Mouse (Mus musculus): ENCODE measurements around the gene Wee1. TPM values are rescaled to one million over a fixed set of nuclear protein-coding genes. Genes with fewer than 3 reads are reported as not detected.
A peak's percentile ranks its signal among the peaks of the same experiment; 100 is the strongest.
"Not testable (repeated sequence)": the region's sequence is repeated elsewhere in the genome, so short reads cannot be mapped to it uniquely, and the experiment has no call there.

The Wee1 gene
- polyA plus RNA-seq, 1 experiment from 2014 or later = 5.1 TPM

DNA sequence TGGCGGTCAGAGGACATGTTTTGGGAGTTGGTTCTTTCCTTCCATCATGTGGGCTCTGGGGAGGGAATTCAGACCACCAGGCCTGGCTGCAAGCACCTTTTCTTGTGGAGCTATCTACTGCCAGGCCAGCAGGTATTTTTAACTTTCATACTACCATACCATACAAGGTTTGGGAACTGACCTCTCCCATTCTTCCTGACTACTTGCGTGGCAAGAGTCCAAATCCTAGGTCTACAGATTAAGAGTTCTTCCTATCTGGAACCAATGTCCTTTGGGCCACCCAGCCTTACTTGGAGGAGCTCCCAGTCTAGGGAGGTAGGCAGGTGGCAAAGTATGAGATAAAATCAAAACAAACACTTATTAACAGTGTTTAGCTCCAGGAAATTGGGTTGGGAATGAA lies 3.4 kb upstream of the Wee1 start:
- no peaks in the 10 kb centered on the region for H3K9me3 ChIP-seq (ENCODE audit: control insufficient read depth, low read length)
- peaks cover 2% of the 10 kb centered on the region for H3K4me1 ChIP-seq (ENCODE audit: control insufficient read depth, insufficient read depth, low read depth, low read length)
- no peaks in the 10 kb centered on the region for H3K36me3 ChIP-seq (ENCODE audit: control insufficient read depth, insufficient read depth, low read length)
- 90% methylated on average over 2 of the region's 2 CpGs for WGBS
- H3K27ac ChIP-seq (ENCODE audit: low read depth, low read length) = no peak overlapping the region
- no peak for ATAC-seq
- no peak overlapping the region for H3K4me2 ChIP-seq (ENCODE audit: low read length)
- no peak overlapping the region for H3K4me3 ChIP-seq (ENCODE audit: low read length)
- no peaks in the 10 kb centered on the region for H3K27me3 ChIP-seq (replicated peaks; ENCODE audit: control insufficient read depth, insufficient read depth, low read length)
- no peak overlapping the region for H3K9ac ChIP-seq (ENCODE audit: low read depth, low read length)

GRCm38 (mm10) chr7:110120157-110120784 lies 1.6 kb upstream of the Wee1 start:
- no peak overlapping the region for H3K27ac ChIP-seq (ENCODE audit: low read depth, low read length)
- no peak overlapping the region for H3K9ac ChIP-seq (ENCODE audit: low read depth, low read length)
- no peaks in the 10 kb centered on the region for H3K9me3 ChIP-seq (ENCODE audit: control insufficient read depth, low read length)
- 86% methylated on average over 2 of the region's 2 CpGs for WGBS
- H3K4me3 ChIP-seq (ENCODE audit: low read length) = no peak overlapping the region
- H3K4me2 ChIP-seq (ENCODE audit: low read length) = no peak overlapping the region
- peaks cover 2% of the 10 kb centered on the region for H3K4me1 ChIP-seq (ENCODE audit: control insufficient read depth, insufficient read depth, low read depth, low read length)
- no peak for ATAC-seq
- no peaks in the 10 kb centered on the region for H3K27me3 ChIP-seq (replicated peaks; ENCODE audit: control insufficient read depth, insufficient read depth, low read length)
- H3K36me3 ChIP-seq (ENCODE audit: control insufficient read depth, insufficient read depth, low read length) = no peaks in the 10 kb centered on the region

DNA sequence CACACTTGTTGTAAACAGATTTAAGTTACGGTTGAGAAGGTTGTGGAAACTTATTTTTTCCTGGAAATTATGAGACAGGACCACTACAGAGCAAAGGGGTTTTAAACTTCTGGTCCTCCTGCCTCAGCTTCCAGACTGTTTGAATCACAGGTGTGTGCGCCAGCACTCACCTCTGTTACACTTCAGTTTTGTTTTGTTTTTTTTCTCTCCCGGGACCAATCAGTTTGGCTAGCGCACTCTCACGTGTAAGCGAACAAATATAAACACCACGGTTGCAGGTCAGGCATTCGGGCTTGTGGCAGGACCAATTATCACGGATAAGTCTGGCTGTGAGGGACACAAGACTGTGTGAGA lies 707 bp upstream of the Wee1 start:
- Histone ChIP-seq H3K9me3 (ENCODE audit: control insufficient read depth, low read length) (no peaks in the 10 kb centered on the region), H3K4me2 (ENCODE audit: low read length) (peak overlapping the region; percentile 88), H3K4me1 (ENCODE audit: control insufficient read depth, insufficient read depth, low read depth, low read length) (peaks cover 2% of the 10 kb centered on the region), H3K4me3 (ENCODE audit: low read length) (peak overlapping the region; percentile 85), H3K27ac (ENCODE audit: low read depth, low read length) (peak overlapping the region; percentile 61; the same call in 1 of the 2 replicates), H3K9ac (ENCODE audit: low read depth, low read length) (peak overlapping the region; percentile 70), H3K36me3 (ENCODE audit: control insufficient read depth, insufficient read depth, low read length) (no peaks in the 10 kb centered on the region), H3K27me3 (replicated peaks; ENCODE audit: control insufficient read depth, insufficient read depth, low read length) (no peaks in the 10 kb centered on the region)
- ATAC-seq = no peak
- 4% methylated on average over 9 of the region's 9 CpGs for WGBS

DNA sequence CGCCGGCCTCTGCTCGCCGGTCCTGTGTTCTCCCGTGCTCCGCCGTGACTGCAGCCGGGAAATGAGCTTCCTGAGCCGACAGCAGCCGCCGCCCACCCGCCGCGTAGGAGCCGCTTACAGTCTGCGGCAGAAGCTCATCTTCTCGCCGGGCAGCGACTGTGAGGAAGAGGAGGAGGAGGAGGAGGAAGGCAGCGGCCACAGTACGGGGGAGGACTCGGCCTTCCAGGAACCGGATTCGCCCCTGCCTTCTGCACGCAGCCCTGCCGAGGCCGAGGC lies 381 bp downstream of the Wee1 start:
- Histone ChIP-seq H3K9me3 (ENCODE audit: control insufficient read depth, low read length) (no peaks in the 10 kb centered on the region), H3K27me3 (replicated peaks; ENCODE audit: control insufficient read depth, insufficient read depth, low read length) (no peaks in the 10 kb centered on the region), H3K4me3 (ENCODE audit: low read length) (peak overlapping the region; percentile 85), H3K4me2 (ENCODE audit: low read length) (peak overlapping the region; percentile 88), H3K36me3 (ENCODE audit: control insufficient read depth, insufficient read depth, low read length) (no peaks in the 10 kb centered on the region), H3K9ac (ENCODE audit: low read depth, low read length) (peak overlapping the region; percentile 79), H3K4me1 (ENCODE audit: control insufficient read depth, insufficient read depth, low read depth, low read length) (peaks cover 2% of the 10 kb centered on the region), H3K27ac (ENCODE audit: low read depth, low read length) (peak overlapping the region; percentile 79)
- 0% methylated on average over 23 of the region's 27 CpGs for WGBS
- no peak for ATAC-seq

- no peaks in the 10 kb centered on the region for H3K27me3 ChIP-seq (replicated peaks; ENCODE audit: control insufficient read depth, insufficient read depth, low read length)
- peak; percentile 14; the same call in 1 of the 2 replicates for ATAC-seq
- WGBS = under 1% methylated on average over 74 of the region's 74 CpGs
Measured at GRCm38 (mm10) chr7:110122565-110123422, 948 bp downstream of the Wee1 start.

DNA sequence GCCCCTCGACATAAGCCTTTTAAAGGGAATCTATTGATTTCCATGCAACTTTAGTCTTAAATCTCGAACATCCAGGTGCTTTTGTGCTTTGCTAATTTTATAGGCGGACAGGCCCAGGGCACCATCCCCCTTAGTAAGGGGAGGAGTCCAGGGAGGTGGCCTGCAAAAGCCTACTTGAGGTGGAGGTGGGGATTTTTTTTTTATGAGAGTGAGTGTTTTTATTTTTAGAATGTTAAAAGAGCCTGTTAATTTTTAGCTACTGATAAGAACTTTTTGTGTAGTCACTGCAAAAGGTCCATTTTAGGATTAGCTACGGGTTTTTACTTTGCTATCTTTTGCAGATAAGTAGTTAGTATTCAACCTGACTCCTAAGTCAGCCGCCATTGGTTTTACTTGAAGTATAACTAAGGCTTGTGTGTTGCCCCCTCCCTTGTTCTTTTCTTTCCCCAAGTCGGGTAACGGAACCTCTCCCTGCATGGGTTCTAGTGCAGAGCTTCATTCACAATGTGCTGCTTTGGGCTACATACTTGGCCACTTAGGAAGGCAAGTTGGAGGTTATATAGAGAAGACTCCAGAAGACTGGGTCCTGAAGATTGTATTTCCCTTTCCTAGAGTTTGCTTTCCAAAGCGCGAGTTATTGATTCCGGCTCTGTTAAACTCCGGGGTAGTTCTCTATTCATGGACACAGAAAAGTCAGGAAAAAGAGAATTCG lies 2.2 kb downstream of the Wee1 start:
- no peaks in the 10 kb centered on the region for H3K36me3 ChIP-seq (ENCODE audit: control insufficient read depth, insufficient read depth, low read length)
- H3K9me3 ChIP-seq (ENCODE audit: control insufficient read depth, low read length) = no peaks in the 10 kb centered on the region
- H3K4me1 ChIP-seq (ENCODE audit: control insufficient read depth, insufficient read depth, low read depth, low read length) = peaks cover 2% of the 10 kb centered on the region
- H3K27me3 ChIP-seq (replicated peaks; ENCODE audit: control insufficient read depth, insufficient read depth, low read length) = no peaks in the 10 kb centered on the region
- no peak overlapping the region for H3K9ac ChIP-seq (ENCODE audit: low read depth, low read length)
- no peak for ATAC-seq
- H3K4me3 ChIP-seq (ENCODE audit: low read length) = peak overlapping the region; percentile 85
- 56% methylated on average over 12 of the region's 12 CpGs for WGBS
- peak overlapping the region; percentile 88 for H3K4me2 ChIP-seq (ENCODE audit: low read length)
- H3K27ac ChIP-seq (ENCODE audit: low read depth, low read length) = no peak overlapping the region

More at GRCm38 (mm10) chr7:110122565-110123422, 948 bp downstream of the Wee1 start:
- Histone ChIP-seq H3K4me2 (ENCODE audit: low read length) (peak overlapping the region; percentile 88), H3K9me3 (ENCODE audit: control insufficient read depth, low read length) (no peaks in the 10 kb centered on the region), H3K27ac (ENCODE audit: low read depth, low read length) (peak overlapping the region; percentile 79), H3K4me1 (ENCODE audit: control insufficient read depth, insufficient read depth, low read depth, low read length) (peaks cover 2% of the 10 kb centered on the region), H3K4me3 (ENCODE audit: low read length) (peak overlapping the region; percentile 85), H3K36me3 (ENCODE audit: control insufficient read depth, insufficient read depth, low read length) (no peaks in the 10 kb centered on the region), H3K9ac (ENCODE audit: low read depth, low read length) (peak overlapping the region; percentile 79)

DNA sequence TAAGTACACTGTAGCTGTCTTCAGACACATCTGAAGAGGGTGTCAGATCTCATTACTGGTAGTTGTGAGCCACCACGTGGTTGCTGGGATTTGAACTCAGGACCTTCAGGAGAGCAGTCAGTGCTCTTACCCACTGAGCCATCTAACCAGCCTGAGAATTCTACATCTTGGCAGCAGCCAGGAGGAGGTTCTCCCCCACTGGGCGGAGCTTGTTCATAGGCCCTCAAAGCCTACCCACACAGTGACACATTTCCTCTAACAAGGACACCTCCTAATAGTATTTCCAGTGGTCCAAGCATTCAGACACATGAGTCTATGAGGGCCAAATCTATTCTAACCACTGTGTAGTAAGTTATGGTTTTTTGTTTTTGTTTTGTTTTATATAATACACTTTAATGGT lies 6.7 kb downstream of the Wee1 start:
- Histone ChIP-seq H3K36me3 (ENCODE audit: control insufficient read depth, insufficient read depth, low read length) (no peaks in the 10 kb centered on the region), H3K9me3 (ENCODE audit: control insufficient read depth, low read length) (no peaks in the 10 kb centered on the region), H3K4me3 (ENCODE audit: low read length) (no peak overlapping the region), H3K4me2 (ENCODE audit: low read length) (no peak overlapping the region), H3K27me3 (replicated peaks; ENCODE audit: control insufficient read depth, insufficient read depth, low read length) (no peaks in the 10 kb centered on the region), H3K9ac (ENCODE audit: low read depth, low read length) (no peak overlapping the region), H3K27ac (ENCODE audit: low read depth, low read length) (no peak overlapping the region), H3K4me1 (ENCODE audit: control insufficient read depth, insufficient read depth, low read depth, low read length) (no peaks in the 10 kb centered on the region; the same call in 1 of the 2 replicates)
- ATAC-seq = no peak
- 87% methylated on average over 2 of the region's 2 CpGs for WGBS

DNA sequence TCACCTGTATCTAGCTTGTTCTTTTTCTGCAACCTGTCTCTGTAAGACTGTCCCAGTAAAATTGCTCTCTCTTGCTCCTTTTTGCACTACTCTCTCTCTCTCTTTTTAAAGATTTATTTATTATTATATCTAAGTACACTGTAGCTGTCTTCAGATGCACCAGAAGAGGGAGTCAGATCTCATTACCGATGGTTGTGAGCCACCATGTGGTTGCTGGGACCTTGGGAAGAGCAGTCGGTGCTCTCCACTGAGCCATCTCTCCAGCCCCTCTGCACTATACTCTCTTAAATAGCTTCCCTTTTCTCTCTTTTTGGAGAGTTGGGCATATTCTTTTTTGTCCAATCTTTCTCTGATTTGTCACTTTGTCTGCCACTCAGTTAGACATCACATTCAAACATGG lies 10.4 kb downstream of the Wee1 start:
- 77% methylated on average over 2 of the region's 2 CpGs for WGBS
- not testable (repeated sequence) for H3K4me1 ChIP-seq (ENCODE audit: control insufficient read depth, insufficient read depth, low read depth, low read length); H3K36me3 ChIP-seq (ENCODE audit: control insufficient read depth, insufficient read depth, low read length); ATAC-seq; H3K9me3 ChIP-seq (ENCODE audit: control insufficient read depth, low read length); H3K27me3 ChIP-seq (replicated peaks; ENCODE audit: control insufficient read depth, insufficient read depth, low read length); H3K4me2 ChIP-seq (ENCODE audit: low read length); H3K9ac ChIP-seq (ENCODE audit: low read depth, low read length); H3K27ac ChIP-seq (ENCODE audit: low read depth, low read length); H3K4me3 ChIP-seq (ENCODE audit: low read length)

GRCm38 (mm10) chr7:110133988-110134387 lies 12.1 kb downstream of the Wee1 start:
- 100% methylated on average over 5 of the region's 5 CpGs for WGBS
- Histone ChIP-seq H3K4me1 (ENCODE audit: control insufficient read depth, insufficient read depth, low read depth, low read length) (no peaks in the 10 kb centered on the region), H3K4me3 (ENCODE audit: low read length) (no peak overlapping the region), H3K9ac (ENCODE audit: low read depth, low read length) (no peak overlapping the region), H3K4me2 (ENCODE audit: low read length) (no peak overlapping the region), H3K9me3 (ENCODE audit: control insufficient read depth, low read length) (no peaks in the 10 kb centered on the region), H3K27me3 (replicated peaks; ENCODE audit: control insufficient read depth, insufficient read depth, low read length) (no peaks in the 10 kb centered on the region), H3K36me3 (ENCODE audit: control insufficient read depth, insufficient read depth, low read length) (0 out of 2 replicates have a peak, but pooled peaks cover 2% of the 10 kb centered on the region), H3K27ac (ENCODE audit: low read depth, low read length) (no peak overlapping the region)
- ATAC-seq = no peak

All from hindbrain, embryonic 16.5 days (tissue).